Mouse (Mus musculus) ES-Bruce4 (cell line): ENCODE measurements at regions not wholly inside any gene's neighbourhood (a gene's known extent, or its start where the extent isn't known, plus 50 kb on each side); places are given as distances from the start of the nearest gene placed in this dataset.

Source experiments
- H3K27ac ChIP-seq: 2 replicates; pipeline ENCODE4 v1.5.1; 2012; ENCODE audit warnings: low read length, inconsistent platforms; ENCODE audit not compliant: insufficient read depth
- H3K27me3 ChIP-seq: 2 replicates; pipeline ENCODE4 v1.6.1; 2012; ENCODE audit warnings: mild to moderate bottlenecking, low read length, inconsistent platforms; ENCODE audit not compliant: control insufficient read depth, poor library complexity, insufficient read depth, severe bottlenecking
- H3K36me3 ChIP-seq: 2 replicates; pipeline ENCODE4 v1.6.1; 2012; ENCODE audit warnings: inconsistent platforms, mild to moderate bottlenecking, low read length, moderate library complexity; ENCODE audit not compliant: control insufficient read depth, poor library complexity, insufficient read depth, severe bottlenecking
- H3K4me1 ChIP-seq: one replicate; pipeline ENCODE4 v1.8.1; 2011; ENCODE audit warnings: low read length; ENCODE audit not compliant: control insufficient read depth, insufficient read depth
- H3K4me3 ChIP-seq: 2 replicates; pipeline ENCODE4 v1.5.1; 2011; ENCODE audit warnings: low read depth, mild to moderate bottlenecking, low read length
- H3K9ac ChIP-seq: 2 replicates; pipeline ENCODE4 v1.6.1; 2012; ENCODE audit warnings: low read depth, mild to moderate bottlenecking, inconsistent platforms; ENCODE audit not compliant: poor library complexity, severe bottlenecking
- H3K9me3 ChIP-seq: replicated peaks from 2 replicates; pipeline ENCODE4 v1.6.1; 2012; ENCODE audit warnings: mild to moderate bottlenecking, low read length, inconsistent platforms; ENCODE audit not compliant: control insufficient read depth, poor library complexity, insufficient read depth, severe bottlenecking
- CTCF ChIP-seq: IDR thresholded peaks from one replicate; pipeline ENCODE4 v1.8.1; 2011; ENCODE audit warnings: low read depth, low read length
- EP300 ChIP-seq: IDR thresholded peaks from 2 replicates; pipeline ENCODE4 v1.6.1; 2011; ENCODE audit warnings: low read depth, low read length; ENCODE audit not compliant: insufficient read depth
- POLR2A ChIP-seq: IDR thresholded peaks from one replicate; pipeline ENCODE4 v1.8.1; 2011; ENCODE audit warnings: low read length; ENCODE audit not compliant: insufficient read depth

DNA sequence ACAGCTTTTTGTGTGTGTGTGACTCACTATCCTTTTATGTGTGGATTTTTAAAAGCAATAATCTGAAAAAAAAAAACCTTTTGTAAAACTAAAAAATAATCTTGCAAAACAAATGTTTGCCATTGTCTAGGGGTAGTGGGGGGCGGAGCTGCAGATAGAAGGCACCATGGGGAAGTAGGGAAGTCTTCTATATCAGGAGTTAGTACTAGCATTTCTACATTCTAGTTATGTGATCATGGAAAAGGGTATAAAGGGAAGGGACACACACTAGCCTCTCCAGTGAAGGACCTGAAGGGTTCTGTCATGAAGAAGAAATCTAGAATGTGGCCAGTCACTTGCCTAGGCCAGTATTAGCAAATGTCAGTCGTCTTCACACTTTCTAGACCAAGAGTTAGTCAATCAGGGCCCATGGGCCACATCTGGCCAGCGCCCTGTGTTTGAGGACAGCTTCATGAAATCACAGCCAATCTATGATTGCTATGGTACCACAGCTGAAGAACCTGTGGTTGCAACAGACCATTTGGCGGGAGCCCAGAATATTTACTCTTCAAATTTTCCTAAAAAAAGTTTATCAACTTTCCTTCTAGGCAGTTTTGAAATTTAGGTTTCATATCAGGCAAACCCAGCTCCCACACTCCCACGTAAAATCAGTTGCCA is 101.9 kb upstream of the Cpeb2 start:
- H3K27ac ChIP-seq: no peak overlapping the region
- no peak overlapping the region for H3K9ac ChIP-seq
- H3K4me3 ChIP-seq: no peak overlapping the region
- no peaks in the 10 kb centered on the region for H3K36me3 ChIP-seq
- no peaks in the 10 kb centered on the region for H3K4me1 ChIP-seq
- H3K9me3 ChIP-seq: no peaks in the 10 kb centered on the region
- H3K27me3 ChIP-seq: no peaks in the 10 kb centered on the region; the same call in 1 of the 2 replicates
- TF ChIP-seq POLR2A: no peak
- TF ChIP-seq CTCF: no peak
- no peak for TF ChIP-seq EP300

DNA sequence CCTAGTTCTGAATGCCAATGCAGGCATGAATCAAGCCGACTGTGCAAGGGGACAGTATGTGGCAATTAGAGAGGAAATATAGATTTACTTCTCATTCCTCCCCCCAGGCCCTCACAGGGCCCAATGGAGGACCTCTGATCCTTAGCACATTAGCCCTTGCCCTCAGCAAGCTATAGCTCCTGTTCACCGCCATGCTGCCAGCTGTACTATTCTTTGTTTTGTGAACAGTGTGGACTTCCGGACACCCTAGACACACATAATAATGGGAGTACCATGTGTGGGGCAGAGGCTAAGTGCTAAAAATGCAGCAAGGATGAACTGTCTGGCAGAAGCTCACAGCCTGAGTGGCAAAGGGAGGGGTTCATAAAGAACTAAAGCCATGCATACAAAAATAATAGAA is 99.3 kb upstream of the Cpeb2 start:
- Histone ChIP-seq H3K9ac (no peak overlapping the region), H3K4me1 (no peaks in the 10 kb centered on the region), H3K9me3 (no peaks in the 10 kb centered on the region), H3K36me3 (no peaks in the 10 kb centered on the region), H3K27me3 (no peaks in the 10 kb centered on the region; the same call in 1 of the 2 replicates), H3K27ac (no peak overlapping the region), H3K4me3 (no peak overlapping the region)
- TF ChIP-seq POLR2A (no peak), EP300 (no peak), CTCF (no peak)

- Histone ChIP-seq H3K9ac (no peak overlapping the region), H3K36me3 (no peaks in the 10 kb centered on the region), H3K27ac (no peak overlapping the region)
Measured at GRCm38 (mm10) chr5:43136142-43136541, 96.8 kb upstream of the Cpeb2 start.

DNA sequence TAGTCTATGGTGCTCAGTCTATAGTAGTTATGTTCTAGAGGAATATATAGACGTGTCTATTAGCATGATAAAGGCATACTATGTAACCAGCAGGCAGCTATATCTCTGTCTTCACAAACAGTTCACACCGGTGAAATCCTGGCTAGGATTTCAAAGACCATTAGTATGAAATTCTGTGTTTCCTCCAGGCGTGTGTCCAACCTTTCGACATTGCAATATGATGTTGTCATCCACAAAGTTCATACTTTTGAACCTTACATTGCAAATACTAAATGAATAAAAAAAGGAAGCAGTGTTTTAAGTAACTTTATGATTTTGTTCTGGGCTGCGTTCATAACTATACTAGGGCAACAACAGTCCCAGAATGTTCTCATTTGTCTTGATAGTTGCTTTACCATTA is 95.2 kb upstream of the Cpeb2 start:
- Histone ChIP-seq H3K27ac (no peak overlapping the region), H3K4me1 (no peaks in the 10 kb centered on the region), H3K9ac (no peak overlapping the region), H3K27me3 (no peaks in the 10 kb centered on the region), H3K9me3 (no peaks in the 10 kb centered on the region), H3K36me3 (no peaks in the 10 kb centered on the region), H3K4me3 (no peak overlapping the region)
- TF ChIP-seq EP300 (no peak), CTCF (no peak), POLR2A (no peak)

More at GRCm38 (mm10) chr5:43136142-43136541, 96.8 kb upstream of the Cpeb2 start:
- TF ChIP-seq EP300 (no peak), POLR2A (no peak), CTCF (no peak)
- H3K4me3 ChIP-seq: no peak overlapping the region
- no peaks in the 10 kb centered on the region for H3K4me1 ChIP-seq
- no peaks in the 10 kb centered on the region for H3K27me3 ChIP-seq
- no peaks in the 10 kb centered on the region for H3K9me3 ChIP-seq

GRCm38 (mm10) chr5:43138931-43139486 is 94.0 kb upstream of the Cpeb2 start:
- H3K4me1 ChIP-seq: no peaks in the 10 kb centered on the region

DNA sequence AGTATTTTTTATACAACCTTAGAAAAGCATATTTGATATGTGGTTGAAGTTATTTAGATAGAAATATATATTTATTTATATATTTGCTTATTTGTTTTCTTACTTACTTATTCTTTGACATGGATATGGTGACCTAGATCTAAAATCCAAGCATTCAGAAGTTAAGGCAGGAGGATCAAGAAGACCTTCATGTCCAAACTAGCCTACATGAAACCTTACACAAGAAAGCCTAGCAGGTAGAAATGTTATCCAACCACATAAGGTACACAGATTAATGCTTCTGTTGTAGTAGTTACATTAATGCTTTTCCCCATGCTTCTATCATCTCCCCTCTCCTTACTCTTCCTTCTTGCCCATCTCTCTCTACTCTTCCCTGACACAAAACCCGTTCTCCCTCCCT is 93.2 kb upstream of the Cpeb2 start:
- TF ChIP-seq POLR2A (no peak), CTCF (no peak), EP300 (no peak)
- Histone ChIP-seq H3K9me3 (no peaks in the 10 kb centered on the region), H3K27ac (no peak overlapping the region), H3K36me3 (no peaks in the 10 kb centered on the region), H3K9ac (no peak overlapping the region), H3K27me3 (no peaks in the 10 kb centered on the region), H3K4me1 (no peaks in the 10 kb centered on the region), H3K4me3 (no peak overlapping the region)

More at GRCm38 (mm10) chr5:43138931-43139486, 94.0 kb upstream of the Cpeb2 start:
- Histone ChIP-seq H3K27ac (no peak overlapping the region), H3K4me3 (no peak overlapping the region), H3K9me3 (no peaks in the 10 kb centered on the region), H3K36me3 (no peaks in the 10 kb centered on the region), H3K9ac (no peak overlapping the region), H3K27me3 (no peaks in the 10 kb centered on the region)
- TF ChIP-seq POLR2A: no peak
- TF ChIP-seq CTCF: no peak
- TF ChIP-seq EP300: no peak
